Mouse (Mus musculus) embryonic fibroblast, embryonic 13.5 days (primary cell): ENCODE measurements at regions not wholly inside any gene's neighbourhood (a gene's known extent, or its start where the extent isn't known, plus 50 kb on each side); places are given as distances from the start of the nearest gene placed in this dataset.

Experiments
- CTCF ChIP-seq: IDR thresholded peaks from 2 replicates; pipeline ENCODE4 v1.5.1; 2011; ENCODE audit warnings: mild to moderate bottlenecking, control low read depth, low read length, moderate library complexity, borderline replicate concordance; ENCODE audit not compliant: insufficient read depth
- POLR2A ChIP-seq: IDR thresholded peaks from 2 replicates; pipeline ENCODE4 v1.6.1; 2011; ENCODE audit warnings: low read depth, mild to moderate bottlenecking, control low read depth, low read length, moderate library complexity

DNA sequence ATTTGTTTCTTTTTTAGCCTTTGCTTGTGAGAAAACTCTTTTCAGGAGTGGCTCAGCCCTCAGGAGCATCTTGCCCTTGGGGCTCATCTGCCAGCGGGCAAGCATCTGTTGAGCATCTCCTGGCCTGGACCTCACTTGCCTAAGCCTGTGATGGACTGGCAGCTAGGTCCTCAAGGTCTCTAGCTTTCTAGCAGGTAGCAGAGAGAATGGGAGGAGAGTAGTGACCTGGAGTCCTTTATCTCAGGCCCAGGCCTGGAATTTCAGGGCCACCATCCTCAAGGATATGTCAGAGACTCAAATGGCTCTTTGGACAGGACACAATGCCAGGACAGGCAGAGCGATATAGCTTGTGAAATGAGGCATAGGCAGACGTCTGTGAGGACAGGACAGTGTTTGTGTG, 59.3 kb upstream of the Klf13 start:
- TF ChIP-seq POLR2A (no peak), CTCF (no peak)
